Mouse (Mus musculus) lung, embryonic 14.5 days (tissue): ENCODE data around the gene Lrrc52. TPM values are rescaled to one million over a fixed set of nuclear protein-coding genes. Genes with fewer than 3 reads are reported as not detected.

ENCODE experiments used
- ATAC-seq: fragments of 200-750 bp; cut with Nextera tagmentation; 2 replicates; pipeline ENCODE4 v1.8.0; 2017; ENCODE audit warnings: mild to moderate bottlenecking, moderate TSS enrichment, moderate library complexity; ENCODE audit not compliant: insufficient read depth
- DNase-seq: peaks from one replicate; pipeline ENCODE4 v3.0.0-alpha.2; 2015
- H3K27ac ChIP-seq: fragments of 300-500 bp; sonication (generic); 2 replicates; pipeline ENCODE4 v1.5.1; 2014; ENCODE audit warnings: low read depth, mild to moderate bottlenecking, moderate library complexity
- H3K27me3 ChIP-seq: fragments of 300-500 bp; sonication (generic); 2 replicates; pipeline ENCODE4 v1.6.1; 2014; ENCODE audit warnings: low read length, control low read depth; ENCODE audit not compliant: insufficient read depth
- H3K36me3 ChIP-seq: fragments of 300-500 bp; sonication (generic); 2 replicates; pipeline ENCODE4 v1.6.1; 2014; ENCODE audit warnings: control low read depth; ENCODE audit not compliant: insufficient read depth
- H3K4me1 ChIP-seq: fragments of 300-500 bp; sonication (generic); 2 replicates; pipeline ENCODE4 v1.6.1; 2014; ENCODE audit warnings: antibody characterized with exemption, control low read depth; ENCODE audit not compliant: insufficient read depth
- H3K4me2 ChIP-seq: fragments of 300-500 bp; sonication (generic); 2 replicates; pipeline ENCODE4 v1.6.1; 2014; ENCODE audit warnings: mild to moderate bottlenecking
- H3K4me3 ChIP-seq: fragments of 300-500 bp; sonication (generic); 2 replicates; pipeline ENCODE4 v1.5.1; 2014; ENCODE audit warnings: low read depth, low read length
- H3K9ac ChIP-seq: fragments of 300-500 bp; sonication (generic); 2 replicates; pipeline ENCODE4 v1.6.1; 2014
- H3K9me3 ChIP-seq: fragments of 300-500 bp; sonication (generic); 2 replicates; pipeline ENCODE4 v1.6.1; 2016; ENCODE audit warnings: low read depth, low read length, control low read depth
- CTCF ChIP-seq: IDR thresholded peaks from 2 replicates; pipeline ENCODE4 v1.5.1; 2016; ENCODE audit warnings: antibody characterized with exemption, low read depth
- WGBS: fragments of 180-500 bp; shearing (Covaris S2); extraction: QIAGEN DNeasy Blood & Tissue Kit; methylation state at CpG from one replicate; pipeline ENCODE4 v1.1.7; 2014; 5-methylcytosine and 5-hydroxymethylcytosine counted together
- polyA plus RNA-seq: library from polyadenylated mRNA; unstranded; fragments of >200 nt; fragmentation: Nextera tagmentation; extraction: Ambion mirVana; gene quantifications from 2 replicates; pipeline ENCODE4 v1.2.1, GENCODE M21; 2014

The Lrrc52 gene
- polyA plus RNA-seq, 1 experiment from 2014 or later = 0.96 TPM

GRCm38 (mm10) chr1:167453048-167453447 lies 13.5 kb downstream of the Lrrc52 start:
- no peak for DNase-seq
- H3K4me1 ChIP-seq = no peaks in the 10 kb centered on the region
- no peak for ATAC-seq
- 77% methylated on average over 3 of the region's 3 CpGs for WGBS
- H3K27me3 ChIP-seq = no peaks in the 10 kb centered on the region
- no peak overlapping the region for H3K27ac ChIP-seq
- no peaks in the 10 kb centered on the region for H3K36me3 ChIP-seq
- H3K9ac ChIP-seq = no peak overlapping the region
- no peak overlapping the region for H3K4me3 ChIP-seq
- H3K9me3 ChIP-seq = no peaks in the 10 kb centered on the region
- no peak for TF ChIP-seq CTCF
- no peak overlapping the region for H3K4me2 ChIP-seq

GRCm38 (mm10) chr1:167452456-167452855 lies 14.1 kb downstream of the Lrrc52 start:
- no peak for ATAC-seq
- Histone ChIP-seq H3K9ac (no peak overlapping the region), H3K36me3 (no peaks in the 10 kb centered on the region), H3K4me3 (no peak overlapping the region), H3K9me3 (no peaks in the 10 kb centered on the region), H3K27me3 (no peaks in the 10 kb centered on the region), H3K27ac (no peak overlapping the region), H3K4me2 (no peak overlapping the region), H3K4me1 (no peaks in the 10 kb centered on the region)
- no peak for TF ChIP-seq CTCF
- no peak for DNase-seq
- WGBS = 56% methylated on average over 6 of the region's 6 CpGs

DNA sequence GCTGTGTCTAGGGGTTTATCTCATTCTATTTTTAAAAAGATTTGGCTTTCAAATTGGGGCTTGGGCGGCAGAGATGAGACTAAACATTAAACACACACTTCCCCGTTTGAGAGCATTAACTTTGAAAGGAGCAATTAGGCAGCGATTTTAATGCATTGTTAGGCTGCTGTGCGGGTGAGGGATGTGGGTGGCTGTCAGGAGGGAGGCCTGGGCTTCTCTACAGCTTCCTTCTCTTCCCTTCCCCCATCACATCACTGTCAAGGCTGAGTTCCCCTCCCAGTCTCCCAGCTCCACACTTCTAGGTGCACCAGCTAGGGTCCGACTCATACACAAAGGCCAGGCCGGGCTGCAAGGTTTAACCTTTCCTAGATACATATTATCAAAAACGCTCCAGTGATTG lies 18.0 kb downstream of the Lrrc52 start:
- H3K36me3 ChIP-seq = no peaks in the 10 kb centered on the region
- H3K4me2 ChIP-seq = no peak overlapping the region
- no peak overlapping the region for H3K9ac ChIP-seq
- H3K27ac ChIP-seq = no peak overlapping the region
- no peak overlapping the region for H3K4me3 ChIP-seq
- H3K9me3 ChIP-seq = no peaks in the 10 kb centered on the region
- DNase-seq (no peak), ATAC-seq (no peak)
- TF ChIP-seq CTCF = no peak
- 33% methylated on average over 7 of the region's 7 CpGs for WGBS
- H3K4me1 ChIP-seq = no peaks in the 10 kb centered on the region
- no peaks in the 10 kb centered on the region for H3K27me3 ChIP-seq

DNA sequence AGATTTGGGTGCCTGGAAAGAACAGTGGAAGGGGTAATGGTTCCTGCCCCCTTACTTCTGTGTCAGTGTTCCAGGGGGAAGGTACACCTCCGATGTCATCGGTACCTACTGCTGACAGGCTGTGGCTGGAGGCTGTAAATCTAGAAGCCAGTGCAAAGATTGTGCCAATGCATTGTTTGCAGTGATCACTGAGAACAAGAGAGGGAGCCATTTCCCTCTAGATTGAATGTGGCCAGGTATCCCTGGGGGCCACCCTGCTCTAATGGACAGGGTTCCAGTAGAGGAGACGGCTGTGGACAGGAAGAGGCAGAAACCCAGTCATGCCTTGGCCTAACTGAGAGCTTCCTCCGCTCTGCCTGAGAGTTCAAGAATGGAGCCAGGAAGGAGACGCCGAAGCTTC lies 18.5 kb downstream of the Lrrc52 start:
- H3K4me2 ChIP-seq = no peak overlapping the region
- no peak; the same call in 1 of the 2 replicates for TF ChIP-seq CTCF
- no peaks in the 10 kb centered on the region for H3K36me3 ChIP-seq
- WGBS = 61% methylated on average over 6 of the region's 6 CpGs
- no peaks in the 10 kb centered on the region for H3K4me1 ChIP-seq
- H3K9ac ChIP-seq = no peak overlapping the region
- ATAC-seq (no peak), DNase-seq (no peak)
- no peak overlapping the region for H3K27ac ChIP-seq
- no peaks in the 10 kb centered on the region for H3K27me3 ChIP-seq
- no peak overlapping the region for H3K4me3 ChIP-seq
- H3K9me3 ChIP-seq = no peaks in the 10 kb centered on the region

DNA sequence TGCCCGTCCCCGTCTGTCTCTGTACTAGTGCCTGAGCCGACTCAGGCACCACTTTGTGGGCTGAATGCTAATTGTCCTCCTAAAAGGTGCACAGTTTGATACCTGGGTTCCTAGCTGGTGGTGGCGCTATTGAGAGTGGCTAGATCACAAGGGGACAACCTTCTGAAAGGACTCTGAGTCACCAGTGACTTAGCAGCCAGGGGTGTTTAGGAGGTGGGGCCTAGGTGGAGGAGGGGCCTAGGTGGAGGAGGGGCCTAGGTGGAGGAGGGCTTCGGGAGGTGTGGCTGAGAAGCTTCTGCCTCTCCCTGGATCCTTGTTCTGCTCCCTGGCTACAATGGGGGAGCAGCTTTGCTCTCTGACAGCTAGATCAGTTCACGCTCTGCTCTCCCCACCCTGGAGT lies 20.1 kb downstream of the Lrrc52 start:
- no peaks in the 10 kb centered on the region for H3K27me3 ChIP-seq
- 85% methylated on average over 6 of the region's 6 CpGs for WGBS
- no peak for ATAC-seq

GRCm38 (mm10) chr1:167445167-167445566 lies 21.4 kb downstream of the Lrrc52 start:
- no peak for TF ChIP-seq CTCF
- DNase-seq (no peak), ATAC-seq (no peak)
- WGBS = 72% methylated on average over 4 of the region's 4 CpGs
- Histone ChIP-seq H3K27ac (no peak overlapping the region), H3K4me1 (no peaks in the 10 kb centered on the region), H3K9ac (no peak overlapping the region), H3K27me3 (no peaks in the 10 kb centered on the region), H3K4me3 (no peak overlapping the region), H3K9me3 (no peaks in the 10 kb centered on the region), H3K36me3 (no peaks in the 10 kb centered on the region), H3K4me2 (no peak overlapping the region)

More for the DNA sequence above, 20.1 kb downstream of the Lrrc52 start:
- Histone ChIP-seq H3K27ac (no peak overlapping the region), H3K4me3 (no peak overlapping the region), H3K9me3 (no peaks in the 10 kb centered on the region), H3K4me2 (no peak overlapping the region), H3K9ac (no peak overlapping the region), H3K36me3 (no peaks in the 10 kb centered on the region), H3K4me1 (no peaks in the 10 kb centered on the region)
- DNase-seq = no peak
- no peak for TF ChIP-seq CTCF

DNA sequence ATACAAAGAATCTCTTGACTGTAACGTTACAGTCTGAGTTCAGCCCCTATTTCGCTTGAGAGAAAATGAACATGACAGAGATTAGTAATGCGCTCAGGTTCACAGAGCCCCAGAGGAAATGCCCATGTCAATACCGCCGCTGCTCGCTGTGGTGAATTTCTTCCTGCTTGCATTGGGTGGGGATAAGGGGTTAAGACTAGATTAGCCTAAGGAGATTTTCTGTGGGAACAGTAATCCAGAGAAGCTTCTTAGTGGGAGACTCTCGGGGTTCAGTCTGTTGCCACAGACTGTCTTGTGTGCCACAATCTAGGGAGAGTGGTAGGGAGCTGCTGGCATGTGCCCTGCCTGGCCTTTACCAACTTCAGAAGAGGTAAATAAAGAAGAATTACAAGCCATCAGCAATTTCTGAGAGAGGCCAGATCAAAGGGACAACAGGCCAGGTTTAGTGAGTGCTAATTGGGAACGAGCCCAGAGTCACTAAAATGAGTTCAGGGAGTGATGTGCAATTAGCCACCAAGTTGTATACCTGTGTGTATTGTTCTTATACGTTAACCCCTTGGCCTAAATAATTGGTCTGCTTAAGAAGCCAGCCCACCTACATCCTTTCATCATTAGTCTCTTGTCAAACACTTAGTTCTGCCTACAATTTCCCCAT lies 28.2 kb downstream of the Lrrc52 start:
- no peaks in the 10 kb centered on the region for H3K36me3 ChIP-seq
- no peak overlapping the region for H3K4me3 ChIP-seq
- no peaks in the 10 kb centered on the region for H3K4me1 ChIP-seq
- no peak for DNase-seq
- no peaks in the 10 kb centered on the region for H3K9me3 ChIP-seq
- ATAC-seq = no peak
- H3K4me2 ChIP-seq = no peak overlapping the region
- no peaks in the 10 kb centered on the region for H3K27me3 ChIP-seq
- no peak overlapping the region for H3K9ac ChIP-seq
- no peak overlapping the region for H3K27ac ChIP-seq
- 66% methylated on average over 9 of the region's 9 CpGs for WGBS
- TF ChIP-seq CTCF = no peak
